Mouse (Mus musculus) stomach, embryonic 15.5 days (tissue): Measurements from ENCODE around the gene Rpl11. TPM values are rescaled to one million over a fixed set of nuclear protein-coding genes. Genes with fewer than 3 reads are reported as not detected.
"Not testable (repeated sequence)": the region's sequence is repeated elsewhere in the genome, so short reads cannot be mapped to it uniquely, and the experiment has no call there.

Experiments
- ATAC-seq: fragments of 200-750 bp; cut with Nextera tagmentation; 2 replicates; pipeline ENCODE4 v1.8.0; 2017; ENCODE audit warnings: low read depth, moderate number of reproducible peaks, moderate TSS enrichment; ENCODE audit not compliant: insufficient read depth, low FRiP score
- H3K27ac ChIP-seq: fragments of 300-500 bp; sonication (generic); 2 replicates; pipeline ENCODE4 v1.5.1; 2015; ENCODE audit warnings: mild to moderate bottlenecking, inconsistent platforms
- H3K27me3 ChIP-seq: fragments of 300-500 bp; sonication (generic); replicated peaks from 2 replicates; pipeline ENCODE4 v1.6.1; 2015; ENCODE audit warnings: inconsistent platforms
- H3K36me3 ChIP-seq: fragments of 300-500 bp; sonication (generic); 2 replicates; pipeline ENCODE4 v1.6.1; 2015; ENCODE audit warnings: inconsistent platforms
- H3K4me1 ChIP-seq: fragments of 300-500 bp; sonication (generic); 2 replicates; pipeline ENCODE4 v1.6.1; 2015; ENCODE audit warnings: inconsistent platforms
- H3K4me2 ChIP-seq: fragments of 300-500 bp; sonication (generic); 2 replicates; pipeline ENCODE4 v1.6.1; 2015; ENCODE audit warnings: mild to moderate bottlenecking, inconsistent platforms
- H3K4me3 ChIP-seq: fragments of 300-500 bp; sonication (generic); replicated peaks from 2 replicates; pipeline ENCODE4 v1.5.1; 2015; ENCODE audit warnings: inconsistent platforms
- H3K9ac ChIP-seq: fragments of 300-500 bp; sonication (generic); 2 replicates; pipeline ENCODE4 v1.6.1; 2015; ENCODE audit warnings: inconsistent platforms
- H3K9me3 ChIP-seq: fragments of 300-500 bp; sonication (generic); 2 replicates; pipeline ENCODE4 v1.6.1; 2016; ENCODE audit warnings: inconsistent platforms
- WGBS: fragments of 180-500 bp; shearing (Covaris S2); methylation state at CpG from one replicate; pipeline ENCODE4 v1.1.7; 2015; 5-methylcytosine and 5-hydroxymethylcytosine counted together
- polyA plus RNA-seq: library from polyadenylated mRNA; unstranded; fragments of >200 nt; fragmentation: Nextera tagmentation; extraction: Ambion mirVana; gene quantifications from 2 replicates; pipeline ENCODE4 v1.2.1, GENCODE M21; 2015

Rpl11 gene
- polyA plus RNA-seq, 1 experiment from 2014 or later, result 336 TPM

DNA sequence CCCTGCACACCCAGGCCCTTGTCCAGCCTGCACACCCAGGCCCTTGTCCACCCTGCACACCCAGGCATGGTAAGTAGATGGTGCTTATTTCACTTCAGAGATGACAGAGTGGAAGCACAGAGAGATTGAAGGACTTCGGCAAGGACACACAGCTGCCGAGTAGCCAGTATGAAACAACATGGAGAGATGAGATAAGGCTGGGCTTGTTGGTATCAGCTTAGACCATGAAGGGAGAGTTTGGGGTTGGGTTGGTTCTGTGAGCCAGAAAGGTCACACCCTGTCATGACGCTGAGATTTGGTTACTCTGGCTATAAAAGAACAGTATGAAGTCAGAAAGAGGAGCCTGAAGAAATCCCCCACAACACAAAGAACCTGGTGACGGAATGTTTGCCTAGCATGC, 16.1 kb upstream of the Rpl11 start:
- H3K4me3 ChIP-seq, result no peak overlapping the region
- H3K9ac ChIP-seq, result no peak overlapping the region
- WGBS, result 55% methylated on average over 4 of the region's 4 CpGs
- H3K36me3 ChIP-seq, result no peaks in the 10 kb centered on the region
- no peaks in the 10 kb centered on the region for H3K9me3 ChIP-seq
- peaks cover 14% of the 10 kb centered on the region for H3K4me1 ChIP-seq
- H3K27ac ChIP-seq, result no peak overlapping the region
- ATAC-seq, result no peak
- H3K27me3 ChIP-seq, result no peaks in the 10 kb centered on the region
- no peak overlapping the region for H3K4me2 ChIP-seq

DNA sequence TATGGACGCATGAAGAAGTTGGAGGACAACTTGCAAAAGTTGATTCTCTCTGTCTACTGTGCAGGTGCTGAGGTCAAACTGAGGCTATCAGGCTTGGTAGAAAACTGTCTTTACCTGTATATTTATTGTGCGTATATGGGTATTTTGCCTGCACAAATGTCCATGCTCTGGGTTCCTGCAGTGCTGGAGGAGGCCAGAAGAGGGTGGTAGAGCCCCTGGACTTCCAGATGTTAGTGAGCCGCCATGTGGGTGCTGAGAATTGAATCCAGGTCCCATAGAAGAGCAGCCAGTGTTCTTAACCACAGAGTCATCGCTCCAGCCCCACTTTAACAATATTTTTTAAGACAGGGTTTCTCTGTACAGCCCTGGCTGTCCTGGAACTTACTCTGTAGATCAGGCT, 9.9 kb upstream of the Rpl11 start:
- Histone ChIP-seq H3K9me3 (no peaks in the 10 kb centered on the region), H3K4me2 (no peak overlapping the region), H3K4me3 (no peak overlapping the region), H3K36me3 (no peaks in the 10 kb centered on the region), H3K9ac (no peak overlapping the region), H3K27me3 (no peaks in the 10 kb centered on the region), H3K4me1 (no peaks in the 10 kb centered on the region), H3K27ac (no peak overlapping the region)
- no peak for ATAC-seq
- 88% methylated on average over 4 of the region's 4 CpGs for WGBS

DNA sequence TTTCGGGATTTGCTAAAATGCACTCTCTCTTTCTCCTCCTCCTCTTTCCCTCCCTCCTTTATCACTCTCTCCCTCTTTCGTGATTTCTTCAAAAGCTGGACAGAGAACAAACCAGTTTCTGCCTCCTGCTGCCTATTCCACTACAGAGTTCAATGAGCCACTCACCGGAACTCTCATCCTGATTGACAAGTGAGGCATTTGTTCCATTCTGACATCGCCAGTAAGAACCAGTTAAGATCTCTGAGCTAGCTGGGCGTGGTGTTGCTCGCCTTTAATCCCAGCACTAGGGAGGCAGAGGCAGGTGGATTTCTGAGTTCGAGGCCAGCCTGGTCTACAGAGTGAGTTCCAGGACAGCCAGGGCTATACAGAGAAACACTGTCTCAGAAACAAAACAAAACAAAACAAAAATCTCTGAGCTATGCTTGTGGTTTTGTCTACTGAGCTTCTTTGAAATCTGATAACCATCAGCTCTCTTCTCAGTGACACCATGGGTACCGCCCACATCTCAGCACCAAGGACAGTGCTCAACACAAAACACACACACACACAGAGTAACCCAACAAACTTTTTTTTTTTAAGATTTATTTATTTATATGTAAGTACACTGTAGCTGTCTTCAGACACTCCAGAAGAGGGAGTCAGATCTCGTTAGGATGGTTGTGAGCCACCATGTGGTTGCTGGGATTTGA, 6.7 kb upstream of the Rpl11 start:
- H3K4me3 ChIP-seq, H3K36me3 ChIP-seq, H3K9me3 ChIP-seq, H3K4me2 ChIP-seq, H3K27me3 ChIP-seq, ATAC-seq, H3K27ac ChIP-seq, H3K9ac ChIP-seq, H3K4me1 ChIP-seq: not testable (repeated sequence)
- WGBS, result 56% methylated on average over 9 of the region's 9 CpGs

DNA sequence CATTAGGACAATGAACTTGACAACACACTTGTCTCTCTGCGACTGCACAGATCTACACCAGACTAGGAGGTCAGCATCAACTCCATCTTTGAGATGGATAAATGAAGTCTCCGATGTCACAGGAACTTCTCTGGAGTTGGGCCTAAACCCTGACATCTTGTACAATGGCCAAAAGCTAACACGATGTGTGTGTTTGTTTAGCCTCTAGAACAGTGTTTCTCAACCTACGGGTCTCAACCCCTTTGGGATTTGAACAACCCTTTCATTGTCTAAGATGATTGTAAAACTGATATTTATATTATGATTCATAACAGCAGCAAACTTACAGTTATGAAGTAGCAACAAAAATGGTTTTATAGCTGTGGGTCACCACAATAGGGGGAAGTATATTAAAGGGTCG, 4.7 kb upstream of the Rpl11 start:
- no peaks in the 10 kb centered on the region for H3K9me3 ChIP-seq
- no peaks in the 10 kb centered on the region for H3K27me3 ChIP-seq
- H3K4me2 ChIP-seq, result no peak overlapping the region
- 80% methylated on average over 5 of the region's 5 CpGs for WGBS
- H3K27ac ChIP-seq, result no peak overlapping the region
- H3K9ac ChIP-seq, result no peak overlapping the region
- H3K4me1 ChIP-seq, result no peaks in the 10 kb centered on the region
- no peak for ATAC-seq
- H3K4me3 ChIP-seq, result no peak overlapping the region
- H3K36me3 ChIP-seq, result no peaks in the 10 kb centered on the region

DNA sequence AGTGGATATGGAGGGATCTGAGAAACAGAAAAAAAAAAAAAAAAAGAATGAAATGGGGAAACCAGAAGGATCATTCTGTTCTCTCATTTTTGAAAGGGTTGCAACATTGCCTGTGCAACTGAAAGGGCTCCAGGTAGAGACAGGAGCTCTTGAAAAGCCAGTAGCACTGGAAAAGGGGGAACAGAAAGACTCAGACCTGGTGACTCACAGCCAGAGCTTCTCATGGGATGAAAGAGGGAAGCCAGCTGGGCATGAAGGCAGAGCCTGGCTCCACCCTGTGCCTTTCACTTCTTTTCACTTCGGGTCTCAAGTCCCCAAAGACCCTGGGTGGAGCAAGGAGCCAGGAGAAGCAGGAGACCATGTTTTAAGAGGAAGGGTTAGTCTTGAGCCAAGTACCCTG, 2.8 kb upstream of the Rpl11 start:
- H3K4me3 ChIP-seq, result no peak overlapping the region
- no peaks in the 10 kb centered on the region for H3K9me3 ChIP-seq
- peaks cover 9% of the 10 kb centered on the region; the same call in 1 of the 2 replicates for H3K36me3 ChIP-seq
- no peak overlapping the region for H3K9ac ChIP-seq
- 32% methylated on average over 1 of the region's 1 CpGs for WGBS
- H3K27ac ChIP-seq, result no peak overlapping the region
- H3K27me3 ChIP-seq, result no peaks in the 10 kb centered on the region
- ATAC-seq, result no peak
- H3K4me2 ChIP-seq, result no peak overlapping the region
- H3K4me1 ChIP-seq, result peaks cover 12% of the 10 kb centered on the region

DNA sequence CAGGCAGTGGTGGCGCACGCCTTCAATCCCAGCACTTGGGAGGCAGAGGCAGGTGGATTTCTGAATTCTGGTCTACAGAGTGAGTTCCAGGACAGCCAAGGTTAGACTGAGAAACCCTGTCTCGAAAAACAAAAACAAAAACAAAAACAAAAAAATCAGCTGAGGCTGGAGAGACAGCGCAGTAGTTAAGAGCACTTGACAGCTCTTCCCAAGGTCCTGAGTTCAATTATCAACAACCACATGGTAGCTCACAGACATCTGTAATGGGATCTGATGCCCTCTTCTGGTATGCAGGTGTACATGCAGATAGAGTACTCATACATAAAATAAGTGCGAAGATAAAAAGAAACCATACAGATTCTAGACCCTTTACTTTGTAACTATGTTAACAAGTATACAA, 615 bp upstream of the Rpl11 start:
- ATAC-seq, result no peak
- Histone ChIP-seq H3K4me3 (no peak overlapping the region), H3K9ac (no peak overlapping the region), H3K27ac (no peak overlapping the region), H3K9me3 (no peaks in the 10 kb centered on the region), H3K36me3 (peaks cover 31% of the 10 kb centered on the region), H3K27me3 (no peaks in the 10 kb centered on the region), H3K4me1 (peaks cover 21% of the 10 kb centered on the region), H3K4me2 (no peak overlapping the region)
- WGBS, result 70% methylated on average over 5 of the region's 5 CpGs

DNA sequence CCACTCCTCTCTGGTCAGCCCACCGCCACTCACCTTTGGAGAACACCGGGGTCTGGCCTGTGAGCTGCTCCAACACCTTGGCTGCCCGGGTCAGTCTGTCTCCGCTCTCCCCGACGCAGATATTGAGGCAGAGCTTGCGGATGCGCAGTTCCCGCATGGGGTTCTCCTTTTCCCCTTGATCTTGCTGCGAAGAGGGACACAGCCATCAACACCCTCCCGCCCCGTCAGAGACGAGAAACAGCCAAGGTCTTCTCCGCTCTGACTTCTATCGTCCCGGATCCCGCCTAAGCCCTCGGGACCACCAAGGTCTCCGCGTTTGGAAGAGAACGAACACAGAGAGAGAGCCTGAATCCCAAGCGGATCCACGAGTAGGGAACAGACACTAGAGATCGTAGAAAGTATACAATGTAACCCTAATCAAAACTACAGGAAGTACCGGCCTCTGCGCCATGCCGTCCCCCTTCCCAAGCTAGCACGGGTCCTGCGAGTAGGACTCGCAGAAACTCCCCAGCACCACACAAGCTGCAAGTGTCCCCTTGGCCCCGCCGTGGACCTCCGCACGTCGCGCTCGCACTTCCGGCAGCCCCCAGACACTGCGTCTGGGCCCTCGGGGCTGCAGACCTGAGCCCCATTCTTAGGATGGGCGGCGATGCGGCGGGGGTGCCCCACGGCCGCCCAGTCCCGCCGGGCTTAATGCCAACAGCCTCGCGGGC, 538 bp downstream of the Rpl11 start:
- peak overlapping the region; percentile 71 for H3K4me3 ChIP-seq
- peak; percentile 42 for ATAC-seq

DNA sequence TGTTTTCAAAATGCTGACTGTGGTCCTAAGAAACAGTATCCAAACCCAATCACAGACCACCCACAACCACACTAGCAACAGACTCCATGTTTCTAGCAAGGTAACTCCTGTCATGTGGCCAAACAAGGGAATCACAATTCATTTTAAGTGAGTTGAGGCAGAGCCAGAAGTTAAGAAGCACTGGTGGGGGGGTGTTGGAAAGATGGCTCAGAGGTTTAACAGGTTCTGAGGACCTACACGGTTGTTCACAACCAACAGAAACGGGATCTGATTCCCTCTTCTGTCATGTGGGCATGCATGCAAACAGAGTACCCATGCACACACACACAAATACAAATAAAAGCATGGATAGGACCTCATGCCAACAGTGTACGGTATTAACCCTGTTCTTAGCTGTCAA, 1.2 kb downstream of the Rpl11 start:
- Histone ChIP-seq H3K4me2 (peak overlapping the region; percentile 87), H3K4me1 (peaks cover 21% of the 10 kb centered on the region), H3K4me3 (peak overlapping the region; percentile 71), H3K27me3 (no peaks in the 10 kb centered on the region), H3K27ac (no peak overlapping the region; the same call in 1 of the 2 replicates), H3K36me3 (peaks cover 40% of the 10 kb centered on the region), H3K9ac (peak overlapping the region; percentile 99), H3K9me3 (no peaks in the 10 kb centered on the region)
- ATAC-seq, result no peak
- WGBS, result 2% methylated on average over 3 of the region's 3 CpGs

More for the DNA sequence above, 538 bp downstream of the Rpl11 start:
- Histone ChIP-seq H3K36me3 (peaks cover 40% of the 10 kb centered on the region), H3K9ac (peak overlapping the region; percentile 99), H3K27ac (peak overlapping the region; percentile 74), H3K4me1 (peaks cover 21% of the 10 kb centered on the region), H3K4me2 (peak overlapping the region; percentile 87), H3K27me3 (no peaks in the 10 kb centered on the region), H3K9me3 (no peaks in the 10 kb centered on the region)
- under 1% methylated on average over 49 of the region's 50 CpGs for WGBS

DNA sequence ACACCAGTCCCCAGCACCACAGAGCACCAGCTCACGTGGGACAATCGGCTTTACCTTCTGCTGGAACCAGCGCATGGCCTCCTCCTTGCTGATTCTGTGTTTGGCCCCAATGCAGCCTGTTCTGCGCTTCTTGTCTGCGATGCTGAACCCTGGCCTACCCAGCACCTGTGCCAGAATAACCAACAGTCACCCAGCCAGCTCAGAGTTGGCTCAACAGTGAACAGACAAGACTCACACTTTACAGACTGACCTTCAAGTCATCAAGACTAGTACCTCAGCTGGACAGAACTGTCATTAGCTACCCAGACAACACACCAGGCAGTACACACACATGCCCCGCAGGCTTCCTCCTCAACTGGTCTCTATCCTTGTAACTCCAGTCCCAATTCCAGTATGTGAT, 3.0 kb downstream of the Rpl11 start:
- Histone ChIP-seq H3K4me1 (peaks cover 21% of the 10 kb centered on the region), H3K36me3 (peaks cover 49% of the 10 kb centered on the region), H3K9me3 (no peaks in the 10 kb centered on the region), H3K27me3 (no peaks in the 10 kb centered on the region), H3K9ac (no peak overlapping the region), H3K27ac (no peak overlapping the region), H3K4me2 (no peak overlapping the region), H3K4me3 (no peak overlapping the region)
- ATAC-seq, result no peak
- WGBS, result 91% methylated on average over 6 of the region's 6 CpGs

DNA sequence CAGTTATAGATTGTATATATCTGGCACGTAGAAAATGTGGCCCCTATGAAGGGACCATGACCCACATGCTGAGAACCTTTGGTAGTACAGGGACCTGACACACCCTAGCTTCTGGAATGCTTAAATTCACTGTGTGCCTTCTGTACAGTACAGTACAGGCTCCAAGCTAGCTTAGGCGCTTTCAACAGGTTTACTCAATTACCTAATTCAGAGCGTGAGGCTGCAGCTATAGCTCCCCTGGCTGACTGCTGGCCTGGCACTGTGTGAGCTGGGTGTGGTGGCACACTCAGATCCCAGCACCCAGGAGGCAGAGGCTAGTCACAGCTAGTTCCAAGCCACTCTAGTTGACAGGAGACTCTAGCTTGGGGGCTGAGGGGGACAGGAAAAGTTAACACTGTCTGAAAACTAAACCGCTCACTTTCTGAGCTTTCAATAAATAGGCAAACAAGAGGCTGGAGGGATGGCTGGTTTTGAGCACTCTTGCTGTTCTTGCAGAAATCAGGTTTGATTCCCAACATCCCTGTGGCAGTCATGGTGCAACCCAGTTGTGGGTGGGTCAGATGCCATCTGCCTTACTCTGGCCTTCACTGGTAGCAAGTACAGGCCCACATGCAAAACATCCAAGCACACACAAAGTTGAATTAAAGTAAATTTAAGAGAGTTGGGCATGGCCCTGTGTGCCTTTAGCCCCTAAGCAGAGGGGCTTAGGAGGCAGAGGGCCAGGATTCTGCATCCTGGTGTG, 4.8 kb downstream of the Rpl11 start:
- Histone ChIP-seq H3K4me3 (no peak overlapping the region), H3K9me3 (no peaks in the 10 kb centered on the region), H3K27me3 (no peaks in the 10 kb centered on the region), H3K27ac (no peak overlapping the region), H3K4me2 (no peak overlapping the region), H3K4me1 (peaks cover 21% of the 10 kb centered on the region), H3K9ac (no peak overlapping the region), H3K36me3 (peaks cover 52% of the 10 kb centered on the region)
- 62% methylated on average over 4 of the region's 4 CpGs for WGBS
- peak; percentile 37 for ATAC-seq

DNA sequence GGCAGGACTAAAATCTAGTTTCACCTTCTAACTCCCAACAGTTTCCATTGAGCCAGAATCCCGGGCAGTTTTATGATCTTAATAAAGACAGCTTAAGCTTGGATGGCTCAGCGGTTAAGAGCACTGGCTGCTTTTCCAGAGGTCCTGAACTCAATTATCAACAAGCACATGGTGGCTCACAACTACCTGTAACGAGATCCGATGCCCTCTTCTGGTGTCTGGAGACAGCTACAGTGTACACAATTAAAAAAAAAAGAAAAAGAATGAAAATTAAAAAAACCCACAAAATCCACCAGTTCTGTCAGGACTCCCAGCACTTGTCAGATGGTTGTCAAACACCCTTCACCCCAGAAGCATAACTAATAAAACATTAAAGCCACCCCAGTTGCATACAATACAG, 5.6 kb downstream of the Rpl11 start:
- Histone ChIP-seq H3K4me1 (peaks cover 21% of the 10 kb centered on the region), H3K27me3 (no peaks in the 10 kb centered on the region), H3K27ac (no peak overlapping the region), H3K4me3 (no peak overlapping the region), H3K9ac (no peak overlapping the region), H3K36me3 (peaks cover 52% of the 10 kb centered on the region), H3K9me3 (no peaks in the 10 kb centered on the region), H3K4me2 (no peak overlapping the region)
- 52% methylated on average over 4 of the region's 4 CpGs for WGBS
- ATAC-seq, result no peak

DNA sequence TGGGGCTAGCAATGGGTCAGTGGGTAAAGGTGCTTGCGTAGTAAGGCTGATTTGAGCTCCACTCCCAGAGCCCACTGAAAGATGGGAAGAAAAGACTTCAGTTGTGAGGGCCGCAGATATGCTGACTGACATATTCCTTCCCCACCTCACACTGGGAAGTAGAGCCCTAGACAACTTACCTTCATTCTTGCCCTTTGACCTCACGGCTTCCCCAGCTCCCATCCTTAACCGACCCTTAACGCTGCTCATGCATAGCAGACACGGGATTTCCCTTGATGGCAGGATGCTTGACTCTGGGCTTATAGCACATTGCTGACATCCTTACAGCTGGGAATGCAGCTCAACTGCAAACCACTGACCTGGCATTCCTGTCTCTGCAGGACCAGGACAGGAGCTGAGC, 6.3 kb downstream of the Rpl11 start:
- no peaks in the 10 kb centered on the region for H3K9me3 ChIP-seq
- 68% methylated on average over 6 of the region's 6 CpGs for WGBS
- no peak overlapping the region for H3K4me3 ChIP-seq
- no peak overlapping the region for H3K4me2 ChIP-seq
- H3K27me3 ChIP-seq, result no peaks in the 10 kb centered on the region
- H3K9ac ChIP-seq, result no peak overlapping the region
- no peak overlapping the region for H3K27ac ChIP-seq
- ATAC-seq, result no peak
- peaks cover 17% of the 10 kb centered on the region for H3K4me1 ChIP-seq
- peaks cover 51% of the 10 kb centered on the region for H3K36me3 ChIP-seq
